Mouse (Mus musculus) heart, postnatal 0 days (tissue): ENCODE results near the gene Rasd1.

Experiments used
- CTCF ChIP-seq: IDR thresholded peaks from 2 replicates; pipeline ENCODE4 v1.5.1; 2016; ENCODE audit warnings: antibody characterized with exemption, control low read depth, low read depth
- EP300 ChIP-seq: IDR thresholded peaks from 2 replicates; pipeline ENCODE4 v1.6.1; 2016; ENCODE audit warnings: antibody characterized with exemption, low read depth

- TF ChIP-seq CTCF (no peak), EP300 (no peak)
These were observed 26.6 kb upstream of the Rasd1 start for GRCm38 (mm10) chr11:59991365-59991764.
